Mouse (Mus musculus) bone marrow macrophage, adult 2 months (primary cell): ENCODE measurements at regions not wholly inside any gene's neighbourhood (a gene's known extent, or its start where the extent isn't known, plus 50 kb on each side); places are given as distances from the start of the nearest gene placed in this dataset.

ENCODE experiments used
- CTCF ChIP-seq: IDR thresholded peaks from 2 replicates; pipeline ENCODE4 v1.5.1; 2012; ENCODE audit warnings: low read depth, mild to moderate bottlenecking, low read length, moderate library complexity
- POLR2A ChIP-seq: IDR thresholded peaks from 2 replicates; pipeline ENCODE4 v1.6.1; 2012; ENCODE audit warnings: mild to moderate bottlenecking, low read depth, low read length, borderline replicate concordance

DNA sequence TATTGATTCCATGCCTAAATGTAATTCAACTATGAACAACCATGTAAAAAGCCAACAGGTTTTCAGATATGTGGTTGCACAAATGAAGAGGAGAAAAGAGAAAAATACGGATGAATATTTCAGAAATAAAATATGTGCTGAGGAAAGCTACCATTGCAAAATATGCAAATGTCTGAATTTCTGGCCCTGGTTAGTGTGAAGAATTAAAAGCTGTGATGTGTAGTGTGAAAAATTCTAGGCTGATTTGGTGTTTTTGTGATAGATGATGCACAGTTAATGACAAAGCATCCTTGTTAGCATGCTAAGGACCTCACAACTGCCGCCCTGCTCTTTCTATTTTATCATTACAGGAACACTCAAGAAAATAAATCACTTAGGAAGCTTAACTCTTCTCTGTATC lies 91.6 kb downstream of the Klf6 start:
- TF ChIP-seq CTCF (no peak), POLR2A (no peak)
